Mouse (Mus musculus) limb, embryonic 10.5 days (tissue): ENCODE results near the gene Tifab. TPM values are rescaled to one million over a fixed set of nuclear protein-coding genes. Genes with fewer than 3 reads are reported as not detected.

ENCODE experiments used
- DNase-seq: peaks from one replicate; pipeline ENCODE4 v3.0.0-alpha.2; 2017; ENCODE audit warnings: low spot score
- H3K27ac ChIP-seq: fragments of 300-500 bp; sonication (generic); 2 replicates; pipeline ENCODE4 v1.5.1; 2016; ENCODE audit warnings: mild to moderate bottlenecking
- H3K27me3 ChIP-seq: fragments of 300-500 bp; sonication (generic); 2 replicates; pipeline ENCODE4 v1.6.1; 2016; ENCODE audit warnings: low read depth, mild to moderate bottlenecking; ENCODE audit not compliant: poor library complexity, severe bottlenecking
- H3K36me3 ChIP-seq: fragments of 300-500 bp; sonication (generic); 2 replicates; pipeline ENCODE4 v1.6.1; 2016; ENCODE audit warnings: mild to moderate bottlenecking, moderate library complexity
- H3K4me1 ChIP-seq: fragments of 300-500 bp; sonication (generic); 2 replicates; pipeline ENCODE4 v1.6.1; 2016
- H3K4me3 ChIP-seq: fragments of 300-500 bp; sonication (generic); 2 replicates; pipeline ENCODE4 v1.5.1; 2016; ENCODE audit warnings: mild to moderate bottlenecking, moderate library complexity
- H3K9me3 ChIP-seq: fragments of 300-500 bp; sonication (generic); replicated peaks from 2 replicates; pipeline ENCODE4 v1.6.1; 2016; ENCODE audit warnings: mild to moderate bottlenecking
- WGBS: fragments of 180-500 bp; shearing (Covaris S2); methylation state at CpG from one replicate; pipeline ENCODE4 v1.1.7; 2016; 5-methylcytosine and 5-hydroxymethylcytosine counted together
- polyA plus RNA-seq: library from polyadenylated mRNA; unstranded; fragments of >200 nt; fragmentation: Nextera tagmentation; extraction: Ambion mirVana; gene quantifications from 2 replicates; pipeline ENCODE4 v1.2.1, GENCODE M21; 2016

Tifab gene
- polyA plus RNA-seq, 1 experiment from 2014 or later = 1.2 TPM

DNA sequence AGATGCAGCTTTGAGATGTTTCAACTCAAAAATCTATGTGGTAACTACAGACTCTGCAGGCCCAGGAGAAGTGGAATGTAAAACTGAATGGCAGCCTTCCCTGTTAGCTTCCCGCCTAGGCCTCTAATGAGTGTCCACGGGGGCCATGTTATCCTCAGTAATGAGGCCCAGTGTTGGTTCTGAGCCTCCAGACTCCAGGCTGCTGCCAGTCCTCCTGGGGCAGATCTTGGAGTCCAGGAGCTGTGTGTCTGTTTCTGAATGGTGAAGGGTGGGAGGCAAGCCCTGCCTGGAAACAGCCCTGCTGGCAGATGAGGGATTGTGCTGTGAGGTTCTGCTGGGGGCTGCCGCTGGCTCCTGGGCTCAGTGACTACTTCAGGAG, 10.3 kb downstream of the Tifab start:
- H3K4me1 ChIP-seq = peaks cover 91% of the 10 kb centered on the region
- peak overlapping the region; percentile 30; the same call in 1 of the 2 replicates for H3K4me3 ChIP-seq
- no peaks in the 10 kb centered on the region for H3K36me3 ChIP-seq
- no peaks in the 10 kb centered on the region for H3K9me3 ChIP-seq
- DNase-seq = no peak
- H3K27ac ChIP-seq = peak overlapping the region; percentile 91
- WGBS = 34% methylated on average over 3 of the region's 3 CpGs
- no peaks in the 10 kb centered on the region for H3K27me3 ChIP-seq

DNA sequence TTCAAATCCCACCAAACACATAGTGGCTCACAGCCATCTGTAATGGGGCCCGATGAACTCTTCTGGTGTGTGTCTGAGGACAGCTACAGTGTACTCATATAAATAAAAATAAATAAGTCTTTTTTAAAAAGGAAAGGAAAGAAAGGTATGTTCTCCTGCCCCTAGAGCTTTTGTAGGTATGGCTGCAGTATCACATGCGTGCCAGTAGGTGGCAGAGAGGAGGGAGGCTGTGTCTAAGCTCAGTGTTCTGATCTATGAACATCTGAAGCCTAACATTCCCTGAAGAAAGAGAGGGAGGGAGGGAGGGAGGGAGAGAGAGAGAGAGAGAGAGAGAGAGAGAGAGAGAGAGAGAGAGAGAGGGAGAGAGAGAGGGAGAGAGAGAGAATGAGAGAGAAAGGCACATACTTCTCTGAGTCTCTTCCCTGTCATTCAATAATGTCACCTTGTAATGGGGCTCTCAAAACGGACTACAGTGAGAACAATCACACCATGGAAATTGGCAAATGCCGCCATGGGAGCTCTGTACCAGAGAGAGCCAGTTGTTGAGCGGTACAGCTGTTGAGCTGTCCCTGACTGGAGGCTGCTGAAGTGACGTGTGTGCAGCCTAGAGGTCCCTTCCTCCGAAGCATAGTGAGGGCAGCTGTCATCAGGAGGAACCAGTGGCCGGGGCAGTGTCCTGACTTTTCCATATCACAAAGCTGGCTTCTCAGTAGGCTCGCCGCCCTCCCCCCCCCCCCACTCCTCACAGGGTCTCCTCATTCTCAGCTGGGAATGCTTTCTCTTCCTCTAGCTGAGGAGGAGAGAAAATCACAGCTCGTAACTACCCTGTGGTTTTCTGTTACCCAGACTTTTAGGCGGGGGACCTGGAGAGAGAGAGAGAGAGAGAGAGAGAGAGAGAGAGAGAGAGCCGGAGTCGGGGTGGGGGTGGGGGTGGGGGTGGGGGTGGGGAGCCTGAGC, 11.0 kb downstream of the Tifab start:
- peak; percentile 56 for DNase-seq
- Histone ChIP-seq H3K9me3 (no peaks in the 10 kb centered on the region), H3K27ac (peak overlapping the region; percentile 91), H3K36me3 (no peaks in the 10 kb centered on the region), H3K27me3 (no peaks in the 10 kb centered on the region), H3K4me3 (peak overlapping the region; percentile 30), H3K4me1 (peaks cover 91% of the 10 kb centered on the region)
- 22% methylated on average over 12 of the region's 14 CpGs for WGBS

DNA sequence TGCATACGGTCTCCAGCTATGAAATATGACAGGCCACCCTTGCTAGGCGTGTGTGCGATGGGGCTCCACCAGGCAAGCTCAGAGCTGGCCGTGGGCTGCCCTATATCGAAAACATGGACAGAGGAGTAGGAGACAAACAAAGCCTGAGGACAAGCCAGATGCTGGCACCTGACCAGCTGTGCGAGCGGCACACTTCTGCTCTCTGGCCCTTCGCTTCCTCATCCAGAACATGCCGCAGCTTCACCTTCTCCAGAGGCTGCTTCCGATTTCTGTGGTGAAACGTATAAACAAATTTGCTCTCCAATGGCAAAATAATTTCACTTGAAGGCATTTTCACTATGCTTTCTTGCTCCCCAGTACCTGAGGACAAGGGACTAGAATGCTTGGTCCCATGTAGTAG, 13.1 kb downstream of the Tifab start:
- Histone ChIP-seq H3K9me3 (no peaks in the 10 kb centered on the region), H3K27ac (peak overlapping the region; percentile 95), H3K27me3 (no peaks in the 10 kb centered on the region), H3K36me3 (no peaks in the 10 kb centered on the region), H3K4me1 (peaks cover 91% of the 10 kb centered on the region), H3K4me3 (no peak overlapping the region)
- no peak for DNase-seq
- 94% methylated on average over 11 of the region's 11 CpGs for WGBS

DNA sequence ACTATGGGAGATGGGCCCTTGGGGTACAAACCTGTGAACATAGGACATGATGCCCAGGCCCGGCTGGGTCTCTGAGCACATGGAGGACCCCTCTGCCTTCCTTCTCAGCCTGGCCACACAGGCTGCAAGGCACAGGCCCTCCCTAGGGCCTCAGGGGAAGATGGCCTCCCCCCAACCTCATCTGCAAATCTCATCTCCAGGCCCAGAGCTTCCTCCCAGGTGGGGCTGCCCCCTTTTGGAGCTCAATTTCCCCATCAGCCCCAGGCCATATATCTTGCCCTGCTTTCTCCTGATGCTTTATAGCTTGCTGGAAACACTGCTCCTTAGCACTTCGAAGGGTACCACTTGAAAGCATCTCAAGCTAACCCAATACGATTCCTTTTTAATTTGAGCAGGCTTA, 14.3 kb downstream of the Tifab start:
- no peaks in the 10 kb centered on the region for H3K36me3 ChIP-seq
- DNase-seq = no peak
- H3K27ac ChIP-seq = peak overlapping the region; percentile 95
- H3K27me3 ChIP-seq = no peaks in the 10 kb centered on the region
- WGBS = 50% methylated on average over 3 of the region's 3 CpGs
- H3K4me1 ChIP-seq = peaks cover 91% of the 10 kb centered on the region
- no peaks in the 10 kb centered on the region for H3K9me3 ChIP-seq
- no peak overlapping the region for H3K4me3 ChIP-seq

DNA sequence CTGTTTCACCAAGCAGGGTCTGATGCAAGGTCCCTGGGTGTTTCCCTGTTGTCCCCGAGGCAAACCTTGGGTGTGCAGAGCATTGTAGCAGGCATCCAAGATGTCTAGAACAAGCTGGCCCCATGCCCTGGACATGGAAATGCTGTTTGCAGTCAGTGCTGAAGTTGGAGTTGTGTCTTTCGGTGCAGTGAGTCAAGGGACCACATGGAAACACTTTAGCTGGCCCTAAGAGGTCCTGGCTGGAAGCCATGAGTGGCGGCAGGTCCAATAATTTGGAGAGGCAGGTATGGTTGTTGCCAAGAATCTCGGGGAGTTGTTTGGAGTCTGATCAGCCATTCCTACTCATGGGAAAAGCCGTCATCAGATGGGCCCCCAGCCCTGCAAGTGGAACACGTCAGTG, 14.9 kb downstream of the Tifab start:
- Histone ChIP-seq H3K27ac (peak overlapping the region; percentile 95), H3K4me1 (peaks cover 91% of the 10 kb centered on the region), H3K27me3 (no peaks in the 10 kb centered on the region), H3K9me3 (no peaks in the 10 kb centered on the region), H3K4me3 (no peak overlapping the region), H3K36me3 (no peaks in the 10 kb centered on the region)
- no peak for DNase-seq
- 80% methylated on average over 6 of the region's 6 CpGs for WGBS

DNA sequence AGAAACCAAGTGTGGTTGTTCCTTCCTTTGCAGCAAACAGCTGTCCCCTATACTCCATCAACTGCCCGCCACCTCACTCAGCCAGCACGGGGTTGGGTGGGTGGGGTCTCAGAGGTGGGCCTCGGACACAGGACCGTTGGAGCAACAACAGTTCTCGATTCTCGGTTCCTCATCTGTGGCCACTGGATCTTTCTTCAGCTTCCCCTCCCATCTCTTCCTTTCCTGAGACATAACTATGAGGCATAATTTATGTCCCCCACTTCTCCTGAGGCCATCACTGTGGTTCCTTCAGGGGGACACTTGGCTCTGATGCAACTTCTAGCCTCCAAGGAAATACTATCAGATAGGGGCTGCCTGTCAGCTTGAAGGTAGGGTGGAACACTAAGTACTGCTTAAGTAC, 15.8 kb downstream of the Tifab start:
- Histone ChIP-seq H3K4me3 (no peak overlapping the region), H3K36me3 (no peaks in the 10 kb centered on the region), H3K9me3 (no peaks in the 10 kb centered on the region), H3K27me3 (no peaks in the 10 kb centered on the region), H3K4me1 (peaks cover 91% of the 10 kb centered on the region), H3K27ac (peak overlapping the region; percentile 95)
- 67% methylated on average over 6 of the region's 6 CpGs for WGBS
- no peak for DNase-seq

DNA sequence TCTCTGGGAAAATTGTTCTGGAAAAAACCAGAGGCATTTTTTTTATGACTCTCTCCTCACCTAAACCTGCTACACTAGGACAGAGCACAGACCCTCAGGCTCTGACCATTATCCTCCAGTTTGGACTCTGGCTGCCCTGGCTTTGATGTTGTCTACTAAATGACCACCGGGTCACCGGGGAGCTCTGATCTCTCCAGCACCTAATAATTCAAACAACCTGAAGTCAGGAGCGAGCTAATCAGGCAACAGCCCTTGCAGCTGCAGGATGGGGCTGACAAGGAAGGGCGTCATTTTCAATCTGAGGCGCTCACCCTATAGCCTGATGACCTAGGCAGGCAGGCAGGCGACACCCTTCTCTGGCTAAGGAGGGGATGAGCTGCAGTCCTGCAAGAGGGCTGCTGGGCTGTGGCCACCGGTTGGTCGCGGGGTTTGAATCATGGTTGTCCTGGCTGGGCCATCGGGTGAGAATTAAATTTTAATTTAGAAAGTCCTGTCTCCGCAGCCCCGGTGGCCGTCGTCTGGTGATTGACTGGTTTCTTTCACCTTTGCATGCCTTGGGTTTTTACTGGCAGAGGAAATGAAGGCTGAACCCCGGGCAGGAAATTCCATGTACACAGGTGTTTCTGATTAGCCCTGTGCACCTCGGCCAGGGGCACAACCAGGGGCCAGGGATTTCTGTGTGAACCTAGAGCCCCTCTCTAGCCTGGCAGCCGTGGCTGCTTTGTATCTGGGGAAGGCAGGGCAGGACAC, 18.9 kb downstream of the Tifab start:
- Histone ChIP-seq H3K4me1 (peaks cover 100% of the 10 kb centered on the region), H3K36me3 (no peaks in the 10 kb centered on the region), H3K4me3 (peak overlapping the region; percentile 32), H3K27ac (peak overlapping the region; percentile 95), H3K27me3 (no peaks in the 10 kb centered on the region), H3K9me3 (no peaks in the 10 kb centered on the region)
- peak; percentile 89 for DNase-seq
- WGBS = 2% methylated on average over 17 of the region's 17 CpGs

DNA sequence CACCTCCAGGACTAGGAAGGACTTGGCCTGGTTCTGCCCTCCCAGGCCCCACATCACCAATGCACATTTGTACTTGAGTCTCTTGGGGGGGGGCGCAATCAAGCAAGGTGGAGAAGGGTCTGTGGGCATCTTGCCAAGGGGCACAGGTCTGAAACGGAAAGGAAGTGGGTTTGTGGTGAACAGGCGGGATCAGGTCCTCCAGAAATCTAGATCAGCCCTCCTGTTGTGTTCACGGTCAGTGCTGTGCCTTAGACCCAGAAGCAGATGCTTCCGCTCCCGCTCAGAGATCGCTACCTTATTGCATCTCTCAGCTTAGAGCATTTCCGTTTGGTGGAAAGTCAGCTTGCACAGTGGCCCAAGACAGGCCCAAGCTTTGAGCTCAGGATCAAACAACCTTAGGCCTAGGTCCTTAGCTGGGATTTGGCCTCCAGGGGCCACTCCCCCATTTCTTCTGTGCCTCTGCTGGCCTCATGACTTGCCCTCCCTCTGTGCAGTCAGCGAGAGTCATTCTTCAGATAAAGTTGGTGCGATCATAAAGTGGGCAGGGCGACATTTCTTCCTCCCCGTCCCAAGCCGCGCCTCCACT, 19.6 kb downstream of the Tifab start:
- peak overlapping the region; percentile 32 for H3K4me3 ChIP-seq
- H3K4me1 ChIP-seq = peaks cover 100% of the 10 kb centered on the region
- H3K9me3 ChIP-seq = no peaks in the 10 kb centered on the region
- H3K27ac ChIP-seq = peak overlapping the region; percentile 95
- H3K27me3 ChIP-seq = no peaks in the 10 kb centered on the region
- no peaks in the 10 kb centered on the region for H3K36me3 ChIP-seq
- DNase-seq = peak; percentile 78
- WGBS = 16% methylated on average over 14 of the region's 14 CpGs

DNA sequence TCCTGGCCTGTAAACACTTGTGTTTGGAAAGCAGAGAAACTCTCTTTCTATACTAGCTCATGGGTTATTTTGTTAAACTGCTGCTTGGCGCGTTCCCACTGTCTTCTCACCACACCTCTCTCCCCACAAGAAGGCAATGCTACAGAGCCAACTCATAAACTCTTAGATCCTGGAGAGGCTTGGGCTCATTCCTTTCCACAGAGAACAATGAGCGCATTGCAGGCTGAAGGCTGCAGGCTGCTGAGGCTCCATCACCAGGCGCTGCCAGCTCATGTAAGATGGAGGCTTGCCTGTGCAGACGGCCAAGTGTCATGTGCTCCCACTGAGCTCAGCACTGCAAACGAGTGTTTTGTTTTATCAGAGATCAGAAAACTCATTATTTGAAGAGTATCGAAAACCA, 23.0 kb downstream of the Tifab start:
- Histone ChIP-seq H3K9me3 (no peaks in the 10 kb centered on the region), H3K4me1 (peaks cover 94% of the 10 kb centered on the region), H3K27ac (peak overlapping the region; percentile 95), H3K27me3 (no peaks in the 10 kb centered on the region), H3K36me3 (no peaks in the 10 kb centered on the region), H3K4me3 (no peak overlapping the region)
- DNase-seq = no peak
- 60% methylated on average over 7 of the region's 7 CpGs for WGBS

DNA sequence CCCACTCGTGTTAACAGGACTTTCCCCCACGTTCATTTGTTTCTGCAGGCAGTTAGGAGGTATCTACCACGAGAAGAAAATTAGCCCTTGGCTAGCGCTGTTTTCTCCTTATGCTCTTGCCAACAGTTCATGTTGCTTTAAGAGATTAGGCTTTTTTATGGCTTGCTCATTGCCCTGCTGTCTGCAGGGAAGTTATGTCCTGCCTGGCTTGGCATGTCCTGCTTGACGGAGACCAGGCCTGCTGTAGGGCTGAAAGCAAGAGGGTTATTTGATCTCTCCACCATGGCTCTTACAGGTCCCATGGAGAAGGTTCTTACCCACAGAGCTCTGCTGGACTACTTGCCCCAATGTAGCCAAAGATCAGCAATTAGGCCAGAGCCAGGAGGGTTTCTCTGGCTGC, 23.6 kb downstream of the Tifab start:
- 15% methylated on average over 5 of the region's 5 CpGs for WGBS
- no peak for DNase-seq
- Histone ChIP-seq H3K4me3 (no peak overlapping the region), H3K36me3 (no peaks in the 10 kb centered on the region), H3K4me1 (peaks cover 87% of the 10 kb centered on the region), H3K27ac (peak overlapping the region; percentile 95), H3K27me3 (no peaks in the 10 kb centered on the region), H3K9me3 (no peaks in the 10 kb centered on the region)

DNA sequence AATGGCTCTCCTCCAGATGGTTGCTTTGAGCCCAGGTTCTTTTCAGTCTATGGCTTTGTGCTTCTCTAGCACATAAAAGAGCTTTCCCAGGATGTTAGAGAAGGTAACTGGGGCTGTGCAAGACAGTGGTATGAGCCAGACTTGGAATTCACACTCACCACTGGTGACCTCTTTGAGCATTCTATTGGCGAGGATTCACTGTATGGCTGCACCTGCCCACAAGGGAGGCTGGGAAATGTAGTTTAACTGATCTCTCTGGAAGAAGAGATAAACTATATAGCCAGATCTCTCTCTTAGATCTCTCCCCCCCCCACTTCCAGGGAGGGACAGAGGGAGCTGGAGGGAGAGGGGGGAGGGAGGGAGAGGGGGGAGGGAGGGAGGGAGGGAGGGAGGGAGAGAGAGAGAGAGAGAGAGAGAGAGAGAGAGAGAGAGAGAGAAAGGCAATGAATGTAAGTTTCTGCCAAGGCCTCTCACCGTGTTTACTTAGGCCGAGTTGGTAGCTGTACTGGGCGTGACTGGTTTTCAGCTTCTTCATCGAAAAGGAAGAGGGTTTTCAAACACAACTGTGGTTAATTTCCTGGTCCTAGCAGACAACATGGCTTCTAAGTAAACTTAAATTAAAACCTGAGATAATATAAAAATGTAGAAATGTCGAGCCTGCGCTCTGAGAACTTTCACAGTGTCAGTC, 25.8 kb downstream of the Tifab start:
- Histone ChIP-seq H3K9me3 (no peaks in the 10 kb centered on the region), H3K36me3 (no peaks in the 10 kb centered on the region), H3K27ac (peak overlapping the region; percentile 95), H3K4me1 (peaks cover 71% of the 10 kb centered on the region), H3K4me3 (no peak overlapping the region), H3K27me3 (no peaks in the 10 kb centered on the region)
- DNase-seq = no peak
- WGBS = 73% methylated on average over 7 of the region's 7 CpGs

DNA sequence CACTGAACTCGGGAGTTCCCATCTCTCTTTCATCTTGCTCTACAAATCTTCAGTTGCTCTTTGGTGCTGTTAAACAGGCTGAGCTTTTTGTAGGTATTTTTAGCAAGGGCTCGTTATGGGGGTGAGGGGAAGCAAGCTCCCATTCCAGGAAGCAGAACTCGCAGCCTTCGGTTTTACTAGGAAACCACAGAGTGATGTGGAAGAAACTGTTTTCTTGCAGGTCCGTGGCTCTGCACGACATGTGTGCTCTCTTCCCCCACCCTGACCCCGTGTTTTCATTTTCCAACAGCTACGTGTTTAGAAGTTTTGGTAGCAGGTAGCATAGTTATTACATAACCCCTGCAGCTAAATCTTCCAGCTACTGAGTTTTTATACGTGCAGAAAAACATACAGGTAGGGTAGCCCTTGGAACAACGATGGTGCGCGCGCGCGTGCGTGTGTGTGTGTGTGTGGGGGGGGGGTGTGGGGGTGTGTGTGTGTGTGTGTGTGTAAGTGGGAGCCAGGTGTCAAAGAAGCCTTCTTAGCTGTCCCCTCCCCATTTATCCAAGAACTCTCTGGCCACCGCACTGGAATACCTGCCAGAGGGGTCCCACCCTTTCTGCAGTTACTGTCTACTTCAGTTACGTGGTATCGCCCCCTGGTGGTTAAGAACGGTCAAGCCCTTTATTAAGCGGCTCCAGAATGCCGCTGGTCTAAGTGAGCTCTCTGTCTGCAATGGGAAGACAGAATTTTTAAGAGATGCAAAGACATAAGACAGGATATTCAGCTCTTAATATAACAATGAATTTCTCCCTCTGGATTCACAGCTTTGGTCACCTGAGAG, 27.1 kb downstream of the Tifab start:
- Histone ChIP-seq H3K27ac (peak overlapping the region; percentile 70), H3K4me3 (peak overlapping the region; percentile 8; the same call in 1 of the 2 replicates), H3K27me3 (no peaks in the 10 kb centered on the region), H3K4me1 (peaks cover 67% of the 10 kb centered on the region), H3K9me3 (no peaks in the 10 kb centered on the region), H3K36me3 (no peaks in the 10 kb centered on the region)
- 44% methylated on average over 22 of the region's 22 CpGs for WGBS
- DNase-seq = peak; percentile 86
